In the genomic region with DNA sequence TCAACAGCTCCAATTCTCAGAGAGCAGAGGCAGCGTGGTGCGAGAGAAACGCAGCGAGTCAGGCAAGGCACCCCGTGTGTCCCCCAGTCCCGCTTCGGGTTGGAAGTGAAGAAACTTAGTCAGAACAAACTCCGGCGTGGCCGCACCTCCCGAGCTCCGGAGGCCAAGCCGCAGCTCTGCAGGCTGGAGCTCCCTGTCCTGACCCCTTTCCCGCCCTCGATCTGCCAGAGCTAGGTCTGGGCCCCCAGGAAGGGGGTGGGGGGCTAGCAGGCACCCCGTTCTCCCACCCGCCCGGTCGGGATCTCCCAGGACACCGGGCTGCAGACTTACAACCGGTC, we compare ENCODE assay signal across 8 mouse cellular contexts.
A peak's percentile ranks its signal among the peaks of the same experiment; 100 is the strongest.
DNase-seq lines count a peak whose midpoint lies in the region; ATAC-seq and TF ChIP-seq lines count a peak whose summit lies in the region.

No protein-coding gene starts in this region.

- no peak for TF ChIP-seq EP300 in liver, embryonic 14.5 days (IDR thresholded peaks at IDR 0.05; ENCODE audit: low read depth)

- CTCF ChIA-PET in Patski (lab: Charles Lee) = no interaction called here

- peak; percentile 12 for ATAC-seq in Patski
- no peak; the same call in 1 of the 2 replicates for ATAC-seq in forebrain, embryonic 13.5 days
- peak; percentile 32; the same call in 1 of the 2 replicates for ATAC-seq in hindbrain, postnatal 0 days
- ATAC-seq in liver, embryonic 14.5 days (ENCODE audit: insufficient read depth) = peak; percentile 50

- POLR2A ChIA-PET in Patski (lab: Charles Lee) = no interaction called here

- no peak for TF ChIP-seq CTCF in Patski (IDR thresholded peaks at IDR 0.05)
- no peak for TF ChIP-seq CTCF in hindbrain, postnatal 0 days (IDR thresholded peaks at IDR 0.05; ENCODE audit: low read depth)
- TF ChIP-seq CTCF in liver, embryonic 14.5 days (IDR thresholded peaks at IDR 0.05; ENCODE audit: low read depth) = no peak

- peak overlapping the region; percentile 74 for H3K27ac ChIP-seq in forebrain, embryonic 13.5 days
- peak overlapping the region; percentile 70; the same call in 1 of the 2 replicates for H3K27ac ChIP-seq in hindbrain, postnatal 0 days
- no peak overlapping the region for H3K27ac ChIP-seq in liver, embryonic 14.5 days

- peak overlapping the region; percentile 57 for H3K4me2 ChIP-seq in forebrain, embryonic 13.5 days
- H3K4me2 ChIP-seq in hindbrain, postnatal 0 days (ENCODE audit: low read depth, low read length) = peak overlapping the region; percentile 58
- H3K4me2 ChIP-seq in liver, embryonic 14.5 days (ENCODE audit: low read depth) = peak overlapping the region; percentile 72

- in situ Hi-C loops in Patski (cut with MboI; ENCODE audit: low pct_unique_long_range_greater_than_20kb) = no loop called here

- peak overlapping the region; percentile 63 for H3K4me3 ChIP-seq in forebrain, embryonic 13.5 days
- peak overlapping the region; percentile 55 for H3K4me3 ChIP-seq in hindbrain, postnatal 0 days (ENCODE audit: low read length)
- H3K4me3 ChIP-seq in liver, embryonic 14.5 days (ENCODE audit: insufficient read depth in 1 of 2, low read depth in 2 of 2, low read length in 2 of 2) = peak overlapping the region; percentile 64 to 80

- peaks cover 43% of the 10 kb centered on the region for H3K27me3 ChIP-seq in Patski
- no peaks in the 10 kb centered on the region for H3K27me3 ChIP-seq in forebrain, embryonic 13.5 days
- H3K27me3 ChIP-seq in hindbrain, postnatal 0 days (ENCODE audit: insufficient read depth, low read length) = no peaks in the 10 kb centered on the region
- H3K27me3 ChIP-seq in liver, embryonic 14.5 days (ENCODE audit: control insufficient read depth, insufficient read depth, low read length) = no peaks in the 10 kb centered on the region

- no peaks in the 10 kb centered on the region for H3K4me1 ChIP-seq in forebrain, embryonic 13.5 days
- no peaks in the 10 kb centered on the region for H3K4me1 ChIP-seq in hindbrain, postnatal 0 days (ENCODE audit: insufficient read depth, low read length)
- H3K4me1 ChIP-seq in liver, embryonic 14.5 days (replicated peaks; ENCODE audit: control insufficient read depth in 2 of 2, insufficient read depth in 2 of 2, low read length in 1 of 2) = no peaks in the 10 kb centered on the region

- H3K9me3 ChIP-seq in forebrain, embryonic 13.5 days (replicated peaks) = no peaks in the 10 kb centered on the region
- no peaks in the 10 kb centered on the region for H3K9me3 ChIP-seq in hindbrain, postnatal 0 days (ENCODE audit: low read length)
- no peaks in the 10 kb centered on the region for H3K9me3 ChIP-seq in liver, embryonic 14.5 days (ENCODE audit: control insufficient read depth, low read length)

- H3K36me3 ChIP-seq in forebrain, embryonic 13.5 days (ENCODE audit: poor library complexity, severe bottlenecking) = no peaks in the 10 kb centered on the region
- no peaks in the 10 kb centered on the region for H3K36me3 ChIP-seq in hindbrain, postnatal 0 days (ENCODE audit: insufficient read depth, low read length)
- H3K36me3 ChIP-seq in liver, embryonic 14.5 days (replicated peaks; ENCODE audit: control insufficient read depth, insufficient read depth, low read depth) = no peaks in the 10 kb centered on the region

- peak; percentile 8 for DNase-seq in kidney, adult 11 months
- no peak for DNase-seq in kidney, adult 18-20 months
- DNase-seq in Patski (ENCODE audit: low read depth, low spot score) = no peak
- peak; percentile 25 for DNase-seq in hindbrain, postnatal 0 days (ENCODE audit: low spot score)
- no peak for DNase-seq in liver, embryonic 14.5 days (ENCODE audit: low read depth in 3 of 3, low spot score in 3 of 3)
- peak; percentile 15 for DNase-seq in right cerebral cortex, postnatal 4 days
- DNase-seq in spleen, postnatal 36 days (ENCODE audit: low spot score in 2 of 2) = no peak

- H3K9ac ChIP-seq in forebrain, embryonic 13.5 days = peak overlapping the region; percentile 73
- peak overlapping the region; percentile 57 for H3K9ac ChIP-seq in hindbrain, postnatal 0 days (replicated peaks; ENCODE audit: low read length)
- peak overlapping the region; percentile 64 for H3K9ac ChIP-seq in liver, embryonic 14.5 days (replicated peaks)

- 34% methylated on average over 19 of the region's 21 CpGs for WGBS in forebrain, embryonic 13.5 days
- 35% methylated on average over 21 of the region's 21 CpGs for WGBS in hindbrain, postnatal 0 days
- WGBS in liver, embryonic 14.5 days (ENCODE audit: insufficient replicate concordance) = 14% methylated on average over 16 of the region's 21 CpGs

Comparison
In these comparisons a context has a peak if more than half of its experiments do, and no peak if none do; other contexts are left out.
1. DNase-seq: peak in kidney, adult 11 months (single experiment), hindbrain, postnatal 0 days (single experiment) and right cerebral cortex, postnatal 4 days (single experiment); none in kidney, adult 18-20 months (single experiment), Patski (single experiment), liver, embryonic 14.5 days (0 of 3) and spleen, postnatal 36 days (0 of 2).
2. Peak in every context shown above with its lines, with median percentiles within 50 percentile points of each other: H3K4me2 ChIP-seq, H3K4me3 ChIP-seq and H3K9ac ChIP-seq.